Mouse (Mus musculus): Measurements from ENCODE around the gene Babam2. TPM values are rescaled to one million over a fixed set of nuclear protein-coding genes. Genes with fewer than 3 reads are reported as not detected.
A peak's percentile ranks its signal among the peaks of the same experiment; 100 is the strongest.

The Babam2 gene
- polyA plus RNA-seq, 1 experiment: 77.2 TPM

DNA sequence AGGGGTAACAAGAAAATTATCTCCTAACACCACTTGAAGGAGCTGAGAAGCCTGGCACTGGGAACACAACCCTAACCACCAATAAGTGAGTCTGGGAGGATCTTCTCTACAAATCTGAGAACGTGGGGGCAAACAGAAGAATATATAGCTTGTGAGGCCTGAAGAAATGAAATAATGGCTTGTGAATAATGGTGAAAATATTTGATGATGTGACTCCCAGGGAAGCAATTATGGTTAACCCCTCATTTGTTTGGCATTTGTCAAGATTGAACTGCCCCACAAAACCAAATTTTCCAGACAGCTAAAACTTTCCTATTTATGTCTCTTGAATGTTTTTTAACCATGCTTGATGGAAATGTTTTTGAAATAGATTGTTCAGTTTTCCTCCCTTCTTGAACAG, 354.4 kb downstream of the Babam2 start:
- TF ChIP-seq REST (IDR thresholded peaks at IDR 0.05; ENCODE audit: insufficient read depth, insufficient read length): no peak
- 0 out of 2 replicates have a peak, but pooled peaks have one; percentile 3 for TF ChIP-seq CEBPB (IDR thresholded peaks at IDR 0.05; ENCODE audit: insufficient read depth, poor library complexity, severe bottlenecking)
- H3K27me3 ChIP-seq (ENCODE audit: control insufficient read depth, insufficient read depth, insufficient read length): no peaks in the 10 kb centered on the region
- H3K4me3 ChIP-seq: no peak overlapping the region
- H3K36me3 ChIP-seq (ENCODE audit: control insufficient read depth, insufficient read depth): no peaks in the 10 kb centered on the region
- peak overlapping the region; percentile 41 for H3K4me2 ChIP-seq (ENCODE audit: low read depth)
- H3ac ChIP-seq (ENCODE audit: control insufficient read depth, insufficient read length): no peak overlapping the region
- H3K79me2 ChIP-seq (ENCODE audit: control insufficient read depth, insufficient read depth): no peaks in the 10 kb centered on the region

- no peaks in the 10 kb centered on the region for H3K36me3 ChIP-seq (ENCODE audit: control insufficient read depth, insufficient read depth)
- H3K4me3 ChIP-seq: no peak overlapping the region
- H3K27me3 ChIP-seq (ENCODE audit: control insufficient read depth, insufficient read depth, insufficient read length): no peaks in the 10 kb centered on the region
- TF ChIP-seq REST (IDR thresholded peaks at IDR 0.05; ENCODE audit: insufficient read depth, insufficient read length): no peak
- no peak for TF ChIP-seq E2F4 (IDR thresholded peaks at IDR 0.05; ENCODE audit: insufficient read depth)
- TF ChIP-seq CEBPB (IDR thresholded peaks at IDR 0.05; ENCODE audit: insufficient read depth, poor library complexity, severe bottlenecking): no peak
- no peak for TF ChIP-seq USF1 (IDR thresholded peaks at IDR 0.05; ENCODE audit: low read depth)
- no peak for TF ChIP-seq MYOD1 (IDR thresholded peaks at IDR 0.05; ENCODE audit: control insufficient read depth in 1 of 3, insufficient read length in 2 of 3, low read depth in 2 of 3)
- TF ChIP-seq POLR2AphosphoS2 (IDR thresholded peaks at IDR 0.05; ENCODE audit: insufficient read length, low read depth): no peak
- no peak for TF ChIP-seq MYOG (IDR thresholded peaks at IDR 0.05; ENCODE audit: control insufficient read depth in 1 of 3, insufficient read depth in 1 of 3, insufficient read length in 2 of 3, low read depth in 2 of 3)
- no peak overlapping the region for H3ac ChIP-seq (ENCODE audit: control insufficient read depth, insufficient read length)
- H3K79me2 ChIP-seq (ENCODE audit: control insufficient read depth, insufficient read depth): no peaks in the 10 kb centered on the region
- H3K4me2 ChIP-seq (ENCODE audit: low read depth): peak overlapping the region; percentile 50
Measured at GRCm38 (mm10) chr5:32052467-32052866, 355.0 kb downstream of the Babam2 start.

- Histone ChIP-seq H3K4me2 (ENCODE audit: low read depth) (no peak overlapping the region), H3K36me3 (ENCODE audit: control insufficient read depth, insufficient read depth) (no peaks in the 10 kb centered on the region), H3K27me3 (ENCODE audit: control insufficient read depth, insufficient read depth, insufficient read length) (no peaks in the 10 kb centered on the region), H3K4me3 (no peak overlapping the region), H3K79me2 (ENCODE audit: control insufficient read depth, insufficient read depth) (no peaks in the 10 kb centered on the region), H3ac (ENCODE audit: control insufficient read depth, insufficient read length) (no peak overlapping the region)
- TF ChIP-seq CEBPB (IDR thresholded peaks at IDR 0.05; ENCODE audit: insufficient read depth, poor library complexity, severe bottlenecking): no peak
- TF ChIP-seq POLR2AphosphoS2 (IDR thresholded peaks at IDR 0.05; ENCODE audit: insufficient read length, low read depth): no peak
- no peak for TF ChIP-seq REST (IDR thresholded peaks at IDR 0.05; ENCODE audit: insufficient read depth, insufficient read length)
- TF ChIP-seq POLR2A (IDR thresholded peaks at IDR 0.05; ENCODE audit: insufficient read length, low read depth): no peak
- no peak for TF ChIP-seq USF1 (IDR thresholded peaks at IDR 0.05; ENCODE audit: low read depth)
- TF ChIP-seq E2F4 (IDR thresholded peaks at IDR 0.05; ENCODE audit: insufficient read depth): no peak
- no peak for TF ChIP-seq MYOD1 (IDR thresholded peaks at IDR 0.05; ENCODE audit: control insufficient read depth in 1 of 3, insufficient read length in 2 of 3, low read depth in 2 of 3)
- no peak for TF ChIP-seq MYOG (IDR thresholded peaks at IDR 0.05; ENCODE audit: control insufficient read depth in 1 of 3, insufficient read depth in 1 of 3, insufficient read length in 2 of 3, low read depth in 2 of 3)
Measured at GRCm38 (mm10) chr5:32053476-32053875, 356.0 kb downstream of the Babam2 start.

DNA sequence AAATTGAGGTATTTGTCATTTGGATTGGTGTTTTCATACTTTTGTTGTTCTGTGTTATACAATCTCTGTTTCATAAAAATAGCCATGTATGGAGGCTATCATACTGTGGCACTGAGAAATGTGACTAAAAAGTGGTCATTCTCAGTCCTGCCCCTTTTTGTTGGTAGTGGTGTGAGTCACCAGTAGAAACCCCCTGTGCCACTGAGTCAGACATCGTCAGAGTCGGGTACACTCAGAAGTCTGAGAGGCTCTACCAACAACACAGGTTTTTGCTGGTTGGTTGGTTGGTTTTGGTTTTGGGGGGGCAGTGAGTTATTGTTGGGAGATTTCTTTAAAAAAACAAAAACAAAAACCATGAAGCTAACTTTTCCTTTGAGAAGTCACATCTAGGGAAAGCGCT, 358.2 kb downstream of the Babam2 start:
- no peaks in the 10 kb centered on the region for H3K27me3 ChIP-seq (ENCODE audit: control insufficient read depth, insufficient read depth, insufficient read length)
- TF ChIP-seq REST (IDR thresholded peaks at IDR 0.05; ENCODE audit: insufficient read depth, insufficient read length) (no peak), E2F4 (IDR thresholded peaks at IDR 0.05; ENCODE audit: insufficient read depth) (no peak), TCF12 (IDR thresholded peaks at IDR 0.05; ENCODE audit: insufficient read depth, poor library complexity, severe bottlenecking) (no peak), USF1 (IDR thresholded peaks at IDR 0.05; ENCODE audit: low read depth) (no peak), CEBPB (IDR thresholded peaks at IDR 0.05; ENCODE audit: insufficient read depth, poor library complexity, severe bottlenecking) (no peak), MYOD1 (IDR thresholded peaks at IDR 0.05; ENCODE audit: control insufficient read depth in 1 of 3, insufficient read length in 2 of 3, low read depth in 2 of 3) (no peak)
- H3ac ChIP-seq (ENCODE audit: control insufficient read depth, insufficient read length): no peak overlapping the region
- no peak overlapping the region for H3K4me3 ChIP-seq
- peak overlapping the region; percentile 65 for H3K4me2 ChIP-seq (ENCODE audit: low read depth)
- H3K79me2 ChIP-seq (ENCODE audit: control insufficient read depth, insufficient read depth): no peaks in the 10 kb centered on the region
- H3K36me3 ChIP-seq (ENCODE audit: control insufficient read depth, insufficient read depth): no peaks in the 10 kb centered on the region

DNA sequence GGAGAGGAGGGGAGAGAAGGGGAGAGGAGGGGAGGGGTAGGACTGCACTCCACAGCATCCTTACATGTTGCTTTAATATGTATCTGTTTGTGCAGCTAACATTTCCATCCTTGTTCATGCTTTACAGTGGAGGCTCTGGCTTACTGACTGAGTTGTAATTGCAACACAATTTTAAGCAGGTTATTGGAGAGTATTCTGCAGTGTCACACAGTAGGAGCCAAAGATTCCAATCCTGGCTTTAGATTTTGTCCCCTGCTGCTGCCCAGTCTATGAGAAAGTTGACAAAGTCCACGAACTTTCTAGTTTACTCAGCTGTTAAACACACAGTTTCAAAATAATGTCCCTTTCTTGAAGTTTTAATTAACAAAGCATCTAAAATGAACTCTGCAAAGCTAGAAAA, 358.6 kb downstream of the Babam2 start:
- Histone ChIP-seq H3K4me2 (ENCODE audit: low read depth) (no peak overlapping the region), H3ac (ENCODE audit: control insufficient read depth, insufficient read length) (no peak overlapping the region), H3K79me2 (ENCODE audit: control insufficient read depth, insufficient read depth) (no peaks in the 10 kb centered on the region), H3K27me3 (ENCODE audit: control insufficient read depth, insufficient read depth, insufficient read length) (no peaks in the 10 kb centered on the region), H3K36me3 (ENCODE audit: control insufficient read depth, insufficient read depth) (no peaks in the 10 kb centered on the region), H3K4me3 (no peak overlapping the region)
- no peak for TF ChIP-seq POLR2AphosphoS2 (IDR thresholded peaks at IDR 0.05; ENCODE audit: insufficient read length, low read depth)
- no peak for TF ChIP-seq TCF3 (IDR thresholded peaks at IDR 0.05; ENCODE audit: insufficient read length, low read depth)
- no peak for TF ChIP-seq MAX (IDR thresholded peaks at IDR 0.05; ENCODE audit: low read depth)
- TF ChIP-seq REST (IDR thresholded peaks at IDR 0.05; ENCODE audit: insufficient read depth, insufficient read length): no peak
- no peak for TF ChIP-seq MYOD1 (IDR thresholded peaks at IDR 0.05; ENCODE audit: control insufficient read depth in 1 of 3, insufficient read length in 2 of 3, low read depth in 2 of 3)
- no peak for TF ChIP-seq E2F4 (IDR thresholded peaks at IDR 0.05; ENCODE audit: insufficient read depth)
- no peak for TF ChIP-seq TCF12 (IDR thresholded peaks at IDR 0.05; ENCODE audit: insufficient read depth, poor library complexity, severe bottlenecking)
- no peak for TF ChIP-seq SRF (IDR thresholded peaks at IDR 0.05; ENCODE audit: control insufficient read depth, insufficient read length, low read depth)
- no peak for TF ChIP-seq USF1 (IDR thresholded peaks at IDR 0.05; ENCODE audit: low read depth)
- TF ChIP-seq POLR2A (IDR thresholded peaks at IDR 0.05; ENCODE audit: insufficient read length, low read depth): no peak
- no peak for TF ChIP-seq CEBPB (IDR thresholded peaks at IDR 0.05; ENCODE audit: insufficient read depth, poor library complexity, severe bottlenecking)
